Mouse (Mus musculus): ENCODE measurements around the gene Psd4. TPM values are rescaled to one million over a fixed set of nuclear protein-coding genes. Genes with fewer than 3 reads are reported as not detected.

Psd4 gene
- polyA plus RNA-seq, 1 experiment from 2014 or later = 1.3 TPM

DNA sequence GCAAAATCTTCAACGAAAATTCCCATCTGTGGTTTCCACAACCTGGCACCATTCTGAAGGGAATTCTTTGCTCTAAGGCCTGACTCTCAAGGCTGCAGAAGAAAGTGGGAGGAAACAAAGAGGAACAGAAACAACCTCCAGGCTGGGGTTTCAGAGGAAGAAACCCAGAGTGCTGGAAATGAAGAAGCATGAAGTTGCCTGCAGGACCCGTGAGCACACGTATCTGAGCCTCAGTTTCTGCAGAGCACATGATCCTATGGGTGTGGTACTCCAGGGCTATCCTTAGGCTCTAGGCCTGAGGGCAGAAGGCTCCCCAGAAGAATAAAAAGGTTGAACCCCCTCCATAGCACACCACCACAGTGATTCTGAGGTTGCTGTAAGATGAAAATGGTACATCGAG, 89.5 kb downstream of the Psd4 start:
- 77% methylated on average over 4 of the region's 4 CpGs for WGBS
- no peak for DNase-seq (ENCODE audit: low spot score)
- H3K4me1 ChIP-seq = no peaks in the 10 kb centered on the region
- H3K4me3 ChIP-seq = no peak overlapping the region
- H3K27ac ChIP-seq = no peak overlapping the region
- H3K36me3 ChIP-seq = no peaks in the 10 kb centered on the region
- no peaks in the 10 kb centered on the region for H3K9me3 ChIP-seq
- 0 out of 2 replicates have a peak, but pooled peaks cover 9% of the 10 kb centered on the region for H3K27me3 ChIP-seq (ENCODE audit: insufficient read depth, poor library complexity, severe bottlenecking)

DNA sequence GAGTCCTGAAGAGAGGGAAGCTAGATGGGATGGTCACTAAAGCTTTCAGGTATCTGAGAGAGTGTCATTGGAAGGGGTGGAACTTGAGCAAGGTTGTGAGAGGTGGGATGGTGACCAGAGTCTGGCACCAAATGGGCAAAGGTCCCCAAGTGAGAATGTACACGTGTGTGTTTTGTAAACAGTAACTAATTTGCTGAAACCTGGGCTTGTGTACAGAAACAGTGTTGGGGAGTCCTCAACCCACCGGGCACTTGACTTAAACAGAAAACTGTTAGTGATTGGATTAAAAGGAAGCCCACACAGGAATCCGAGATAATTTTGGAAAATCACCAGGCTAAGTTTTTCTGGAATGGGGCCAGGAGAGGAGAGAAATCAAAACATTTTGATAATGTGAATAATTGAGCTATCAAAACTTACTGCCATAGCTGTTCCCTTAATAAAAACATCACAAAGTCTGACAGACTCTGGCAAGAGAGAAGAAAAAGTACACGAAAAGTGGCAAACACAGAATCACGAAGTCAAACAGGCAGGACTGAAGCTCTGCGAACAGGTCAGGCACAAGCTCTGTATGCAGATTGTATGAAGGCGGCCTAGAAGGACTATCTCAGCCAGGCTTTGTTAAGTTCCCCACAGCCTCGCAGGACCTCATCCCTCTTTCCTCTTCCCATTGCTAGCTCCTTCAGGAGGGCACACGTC, 92.9 kb downstream of the Psd4 start:
- no peaks in the 10 kb centered on the region for H3K9me3 ChIP-seq
- no peaks in the 10 kb centered on the region for H3K4me1 ChIP-seq
- no peaks in the 10 kb centered on the region for H3K36me3 ChIP-seq
- no peak overlapping the region for H3K4me3 ChIP-seq
- WGBS = 41% methylated on average over 9 of the region's 9 CpGs
- no peak for DNase-seq (ENCODE audit: low spot score)
- H3K27ac ChIP-seq = no peak overlapping the region
- peaks cover 13% of the 10 kb centered on the region; the same call in 1 of the 2 replicates for H3K27me3 ChIP-seq (ENCODE audit: insufficient read depth, poor library complexity, severe bottlenecking)

DNA sequence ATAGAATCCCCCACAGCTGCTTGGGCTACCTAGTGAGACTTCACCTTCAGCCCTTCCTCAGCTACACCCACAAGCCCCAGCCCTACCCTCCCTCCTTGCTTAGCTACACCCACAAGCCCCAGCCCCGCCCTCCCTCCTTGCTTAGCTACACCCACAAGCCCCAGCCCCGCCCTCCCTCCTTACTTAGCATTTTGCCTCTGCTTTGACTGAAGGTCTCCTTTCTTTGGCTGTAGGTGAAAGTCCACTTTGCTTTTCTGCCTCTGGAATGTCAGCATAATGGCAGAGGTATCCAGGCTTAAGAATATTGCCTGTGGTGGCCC, 93.4 kb downstream of the Psd4 start:
- no peaks in the 10 kb centered on the region for H3K9me3 ChIP-seq
- DNase-seq (ENCODE audit: low spot score) = no peak
- H3K4me1 ChIP-seq = no peaks in the 10 kb centered on the region
- H3K4me3 ChIP-seq = no peak overlapping the region
- H3K27me3 ChIP-seq (ENCODE audit: insufficient read depth, poor library complexity, severe bottlenecking) = peaks cover 13% of the 10 kb centered on the region; the same call in 1 of the 2 replicates
- WGBS = 13% methylated on average over 2 of the region's 2 CpGs
- H3K36me3 ChIP-seq = no peaks in the 10 kb centered on the region
- H3K27ac ChIP-seq = no peak overlapping the region

Other genes starting within 250 kb of the Psd4 start
- not detected in 2 replicates for gene Il1f8, start 214.4 kb upstream of the Psd4 start, polyA plus RNA-seq (2016; fragmentation: Nextera tagmentation; extraction: Ambion mirVana)
- not detected in 2 replicates for gene Il1f9, start 181.1 kb upstream of the Psd4 start, polyA plus RNA-seq (2016; fragmentation: Nextera tagmentation; extraction: Ambion mirVana)
- not detected in 2 replicates for gene Il1f6, start 152.2 kb upstream of the Psd4 start, polyA plus RNA-seq (2016; fragmentation: Nextera tagmentation; extraction: Ambion mirVana)
- gene Il1f5, start 90.6 kb upstream of the Psd4 start, polyA plus RNA-seq (2016; fragmentation: Nextera tagmentation; extraction: Ambion mirVana) = not detected in 2 replicates
- not detected in 2 replicates for gene Il1f10, start 76.4 kb upstream of the Psd4 start, polyA plus RNA-seq (2016; fragmentation: Nextera tagmentation; extraction: Ambion mirVana)
- not detected in 2 replicates for gene Il1rn, start 30.7 kb upstream of the Psd4 start, polyA plus RNA-seq (2016; fragmentation: Nextera tagmentation; extraction: Ambion mirVana)
- gene Pax8, start 108.0 kb downstream of the Psd4 start, polyA plus RNA-seq (2016; fragmentation: Nextera tagmentation; extraction: Ambion mirVana) = 0.52 and 1.6 TPM in 2 replicates